Mouse (Mus musculus): Measurements from ENCODE around the gene Kcnk6.

DNA sequence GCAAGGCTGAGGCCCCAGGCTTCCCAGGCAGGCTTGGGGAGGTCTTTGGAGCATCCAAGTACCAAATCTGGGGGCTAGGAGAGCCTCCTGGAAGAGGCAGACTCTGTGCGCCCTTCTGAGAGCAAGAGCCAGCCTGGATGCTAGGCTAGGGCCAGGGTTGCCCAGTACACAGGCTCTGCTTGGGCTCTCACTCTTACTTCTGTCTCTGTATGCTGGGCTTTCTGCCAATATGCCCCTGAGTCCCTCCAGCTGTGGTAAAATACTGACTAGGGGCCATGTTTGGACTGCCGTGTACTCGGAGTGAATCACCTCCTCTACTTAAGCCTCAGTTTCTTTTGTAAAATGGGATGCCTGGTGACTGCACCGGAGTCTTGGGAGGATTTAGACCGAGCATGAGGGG lies 13.7 kb upstream of the Kcnk6 start:
- no peak for TF ChIP-seq POLR2A (IDR thresholded peaks at IDR 0.05; ENCODE audit: low read depth, low read length)
- no peak for TF ChIP-seq CTCF (IDR thresholded peaks at IDR 0.05; ENCODE audit: extremely low read depth, insufficient read depth, insufficient read length, insufficient replicate concordance)

Measured in spleen, adult 2 months (tissue).